Mouse (Mus musculus): ENCODE measurements around the gene Defb23.

Defb23 gene

GRCm38 (mm10) chr2:152464570-152465150, at the start of gene Defb23:
Gene Defb23, minus strand, starts transcription at chr2:152464620.
- DNase-seq (ENCODE audit: low read depth, low spot score): no peak

DNA sequence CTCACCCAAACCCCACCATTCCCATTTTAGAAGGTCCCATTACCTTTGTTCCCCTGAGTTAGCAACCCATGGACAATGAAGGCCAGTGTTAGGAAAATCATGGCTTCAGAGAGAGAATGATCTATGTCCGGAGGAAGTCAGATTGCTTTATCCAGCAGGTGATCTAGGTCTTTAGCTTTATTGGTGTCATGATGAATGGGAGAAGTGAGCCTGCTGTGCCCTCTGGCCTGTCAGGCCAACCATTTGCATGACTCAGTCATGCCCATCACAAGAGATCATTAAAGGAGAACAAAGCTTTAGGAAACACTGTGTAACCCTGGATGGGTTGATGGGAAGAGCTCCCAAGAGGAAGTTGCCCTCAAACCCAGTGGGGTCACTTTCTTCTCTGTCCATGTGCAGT, 47.2 kb upstream of the Defb23 start, which contains the start of gene Defb26:
Gene Defb26 (minus strand): TSS at position 101 of the 400 bp plus-strand sequence.
- DNase-seq (ENCODE audit: low read depth, low spot score): no peak

DNA sequence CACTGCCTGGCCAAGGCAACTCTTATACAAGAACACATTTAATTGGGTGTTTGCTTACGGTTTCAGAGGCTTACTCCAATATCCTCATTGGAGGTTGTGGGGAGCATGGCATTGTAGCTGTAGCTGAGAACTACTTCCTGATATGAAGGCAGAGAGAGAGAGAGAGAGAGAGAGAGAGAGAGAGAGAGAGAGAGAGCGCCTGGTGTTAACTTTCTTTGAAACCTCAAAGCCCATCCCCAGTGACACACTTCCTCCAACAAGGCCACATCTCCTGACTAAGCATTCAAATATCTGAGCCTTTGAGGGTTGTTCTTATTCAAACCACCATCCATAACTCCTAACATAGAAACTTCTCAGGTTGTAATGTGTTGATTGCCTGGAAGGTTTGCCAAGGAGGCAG, 39.5 kb upstream of the Defb23 start:
- no peak for DNase-seq (ENCODE audit: low read depth, low spot score)

- no peak for DNase-seq (ENCODE audit: low read depth, low spot score)
These were observed 36.4 kb upstream of the Defb23 start for GRCm38 (mm10) chr2:152500863-152501229.

- DNase-seq (ENCODE audit: low read depth, low spot score): no peak
These were observed 35.9 kb upstream of the Defb23 start for GRCm38 (mm10) chr2:152500204-152500862.

DNA sequence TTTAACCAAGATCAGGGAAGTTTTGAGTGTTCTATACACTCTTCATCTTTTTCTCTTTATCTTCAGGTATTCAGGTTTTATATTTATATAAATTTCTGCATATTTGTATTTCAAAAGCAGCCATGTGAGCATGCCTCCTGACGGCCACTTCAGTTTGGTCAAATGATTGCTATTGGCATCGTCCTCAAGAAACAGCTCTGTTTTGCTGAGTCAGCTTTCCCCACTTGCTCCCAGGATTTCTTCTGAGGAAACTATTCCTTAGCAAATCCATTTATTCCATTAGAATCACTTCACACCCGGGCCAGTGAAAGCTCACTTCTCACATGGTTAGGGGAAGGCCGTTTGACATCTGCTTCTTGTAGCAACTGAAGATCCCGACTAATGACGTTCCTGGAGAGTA, 33.6 kb upstream of the Defb23 start:
- DNase-seq (ENCODE audit: low read depth, low spot score): no peak

GRCm38 (mm10) chr2:152493151-152493550, 28.7 kb upstream of the Defb23 start:
- DNase-seq (ENCODE audit: low read depth, low spot score): no peak

- DNase-seq (ENCODE audit: low read depth, low spot score): no peak
These were observed 25.6 kb upstream of the Defb23 start, which contains the start of gene Defb22 for GRCm38 (mm10) chr2:152490038-152490437. Gene Defb22, minus strand, starts transcription at chr2:152490138.

DNA sequence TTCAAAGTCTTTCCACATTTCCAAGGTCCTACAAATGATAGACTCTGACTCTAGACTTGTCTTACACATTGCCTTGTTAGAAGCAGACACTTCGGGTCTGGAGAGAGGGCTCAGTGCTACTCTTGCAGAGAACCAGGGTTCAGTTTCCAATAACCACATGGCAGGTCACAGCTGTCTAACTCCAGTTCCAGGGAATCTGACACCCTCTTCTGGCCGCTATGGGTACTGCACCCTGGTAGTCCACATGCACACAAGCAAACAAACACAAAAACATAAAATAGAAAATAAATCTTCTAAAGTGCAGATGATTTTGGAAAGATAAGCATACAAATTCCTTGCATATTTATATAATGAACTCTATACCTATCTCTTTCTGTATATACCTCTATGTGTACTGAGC, 22.6 kb upstream of the Defb23 start:
- DNase-seq (ENCODE audit: low read depth, low spot score): no peak

GRCm38 (mm10) chr2:152481726-152482125, 17.3 kb upstream of the Defb23 start:
- DNase-seq (ENCODE audit: low read depth, low spot score): no peak

DNA sequence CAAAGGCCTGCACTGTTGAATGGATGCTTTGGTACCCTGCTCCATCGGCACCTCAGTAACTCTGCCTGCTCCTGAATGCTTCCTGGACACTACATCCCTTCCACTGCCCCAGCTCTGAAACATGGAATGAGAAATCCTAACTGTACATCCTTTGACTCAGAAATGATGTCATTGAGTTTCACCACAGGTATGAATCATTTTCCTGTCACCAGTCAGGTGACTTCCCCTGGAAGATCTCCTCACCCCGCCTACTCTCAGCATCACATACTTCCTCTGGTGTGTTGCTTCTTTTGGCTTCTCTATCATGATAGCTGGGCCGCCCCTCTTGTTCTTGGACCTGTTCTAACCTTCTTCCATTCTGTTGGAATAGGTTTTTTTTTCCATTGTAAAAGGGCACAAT, 16.5 kb upstream of the Defb23 start:
- DNase-seq (ENCODE audit: low read depth, low spot score): no peak

GRCm38 (mm10) chr2:152476763-152477162, 12.3 kb upstream of the Defb23 start, which contains the start of gene Defb20:
Gene Defb20, plus strand, starts transcription at chr2:152477063.
- DNase-seq (ENCODE audit: low read depth, low spot score): no peak

DNA sequence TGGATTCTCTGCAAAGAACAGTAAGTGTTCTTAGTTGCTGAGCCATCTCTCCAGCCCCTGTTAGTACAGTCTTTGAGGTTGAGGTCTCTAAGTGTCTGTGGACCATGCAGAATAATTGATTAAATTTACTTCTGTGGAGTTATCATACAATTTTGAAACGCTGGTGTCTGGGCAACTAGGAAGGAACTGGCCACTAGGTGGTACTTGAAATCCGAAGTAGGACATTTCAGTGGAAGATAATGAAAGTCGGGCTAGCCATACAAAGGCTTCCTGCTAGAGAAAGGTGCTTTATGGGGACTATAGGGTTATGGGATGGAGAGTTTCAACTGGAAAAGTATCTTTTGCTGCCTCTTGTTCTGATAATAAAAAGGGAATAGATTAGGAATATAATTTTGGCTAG, 8.0 kb upstream of the Defb23 start:
- DNase-seq (ENCODE audit: low read depth, low spot score): no peak

DNA sequence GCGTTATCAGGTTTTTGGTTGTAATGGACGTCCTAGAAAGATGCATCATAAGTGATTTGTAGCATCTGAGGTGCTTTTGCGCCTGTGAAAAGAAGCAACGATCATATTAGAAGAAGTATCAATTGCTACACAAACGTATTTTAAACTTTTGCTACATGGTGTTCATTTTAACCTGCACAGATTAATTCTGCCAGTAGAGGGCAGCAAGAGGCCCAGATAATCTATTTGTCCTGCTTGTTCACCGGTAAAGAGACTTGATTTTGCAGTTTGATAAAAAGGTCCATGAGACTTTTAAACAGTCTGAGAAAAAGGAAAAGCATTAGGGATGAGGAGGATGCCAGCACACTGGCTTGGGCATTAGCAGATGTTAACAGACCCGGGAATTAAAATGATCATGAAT, 6.6 kb upstream of the Defb23 start:
- peak; percentile 14 for DNase-seq (ENCODE audit: low read depth, low spot score)

GRCm38 (mm10) chr2:152459241-152459640, 5.2 kb downstream of the Defb23 start:
- no peak for DNase-seq (ENCODE audit: low read depth, low spot score)

DNA sequence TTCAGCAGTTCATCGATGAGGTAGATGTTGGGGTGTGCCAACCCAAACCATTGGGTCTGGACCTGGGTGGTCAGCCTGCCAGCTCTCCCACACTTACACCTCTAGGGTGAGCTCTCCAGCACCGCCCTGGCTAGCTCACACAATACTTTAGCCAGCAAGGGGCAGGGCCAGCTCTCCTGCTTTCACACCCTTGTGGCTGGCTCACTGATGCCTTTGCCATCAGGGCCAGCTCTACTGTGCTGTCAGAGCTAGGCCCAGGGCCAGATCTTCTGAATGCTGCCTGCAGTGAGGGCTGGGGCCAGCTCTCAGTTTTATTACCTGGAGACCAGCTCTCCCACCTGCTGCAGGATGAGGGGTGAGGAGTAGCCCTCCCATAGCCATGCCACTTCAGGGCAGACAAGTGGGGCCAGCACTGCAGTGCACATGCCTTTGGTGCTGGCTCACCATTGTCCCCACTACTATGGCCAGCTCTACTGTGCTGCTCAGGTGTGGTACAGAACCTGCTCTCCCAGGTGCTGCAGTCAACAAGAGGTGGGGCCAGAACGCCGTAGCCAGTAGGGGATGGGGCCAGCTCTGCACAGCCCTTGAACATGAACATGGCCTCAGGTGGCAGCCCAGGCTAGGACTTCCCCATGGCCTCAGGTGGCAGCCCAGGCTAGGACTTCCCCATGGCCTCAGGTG, 12.2 kb downstream of the Defb23 start:
- DNase-seq (ENCODE audit: low read depth, low spot score): no peak

DNA sequence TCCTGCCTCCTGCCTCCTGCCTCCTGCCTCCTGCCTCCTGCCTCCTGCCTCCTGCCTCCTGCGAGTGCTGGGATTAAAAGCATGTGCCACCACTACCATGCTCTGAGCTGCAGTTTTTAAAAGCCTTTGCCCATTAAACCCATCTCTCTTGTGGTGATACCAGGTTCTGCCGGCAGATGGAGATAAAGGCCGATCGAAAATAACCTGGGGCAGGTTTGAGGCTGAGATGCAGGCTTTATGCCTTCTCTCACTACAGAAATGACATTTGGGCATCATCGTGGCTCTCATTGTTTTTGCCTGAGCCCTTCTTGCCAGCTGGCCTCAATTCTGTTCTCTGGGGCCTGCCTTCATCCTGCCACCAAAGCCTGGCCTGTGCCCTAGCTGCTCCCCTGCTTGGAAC, 14.2 kb downstream of the Defb23 start:
- DNase-seq (ENCODE audit: low read depth, low spot score): no peak

DNA sequence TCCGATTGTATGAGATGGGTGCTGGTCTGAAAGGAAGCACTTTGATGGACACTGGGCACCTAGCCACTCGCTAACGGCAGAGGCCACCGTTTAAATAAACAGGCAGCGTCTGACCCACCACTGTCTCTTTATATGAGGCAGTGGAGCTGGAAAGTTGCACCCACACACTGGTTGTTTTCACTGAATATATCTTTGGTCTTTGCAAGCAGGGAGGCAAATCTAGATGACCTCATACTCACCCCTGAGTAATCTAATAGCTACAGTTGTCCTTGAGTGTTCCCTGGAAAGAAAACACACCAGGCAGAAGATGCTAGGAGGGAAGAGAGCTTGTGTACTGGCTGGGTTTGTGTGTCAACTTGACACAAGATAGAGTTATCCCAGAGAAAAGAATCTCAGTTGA, 17.0 kb downstream of the Defb23 start:
- no peak for DNase-seq (ENCODE audit: low read depth, low spot score)

GRCm38 (mm10) chr2:152446642-152447041, 17.8 kb downstream of the Defb23 start:
- no peak for DNase-seq (ENCODE audit: low read depth, low spot score)

DNA sequence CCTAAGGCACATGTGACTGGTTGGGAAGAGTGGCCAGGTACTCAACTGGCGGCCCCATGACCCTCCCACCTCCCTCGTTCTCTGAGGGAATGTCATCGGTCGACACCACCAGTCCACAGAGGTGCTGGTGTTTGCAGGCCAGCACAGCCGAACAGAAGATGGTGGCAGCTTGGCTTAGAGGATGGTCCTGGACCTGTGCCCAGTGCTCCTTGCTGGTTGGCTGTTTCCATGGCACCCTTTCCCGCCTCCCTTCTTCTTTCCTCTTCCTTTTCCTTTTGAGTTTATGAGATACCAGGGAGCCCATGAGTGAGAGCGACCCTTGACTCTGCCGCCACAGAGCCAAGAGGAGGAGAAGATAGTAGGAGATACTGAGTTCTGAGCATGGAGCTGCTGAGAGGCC, 21.1 kb downstream of the Defb23 start:
- DNase-seq (ENCODE audit: low read depth, low spot score): no peak

GRCm38 (mm10) chr2:152442322-152442721, 22.1 kb downstream of the Defb23 start:
- no peak for DNase-seq (ENCODE audit: low read depth, low spot score)

- no peak for DNase-seq (ENCODE audit: low read depth, low spot score)
These were observed 24.6 kb downstream of the Defb23 start for GRCm38 (mm10) chr2:152439833-152440232.

- DNase-seq (ENCODE audit: low read depth, low spot score): no peak
These were observed 25.5 kb downstream of the Defb23 start for GRCm38 (mm10) chr2:152438963-152439362.
